Mouse (Mus musculus): ENCODE data around the gene Gigyf2. TPM values are rescaled to one million over a fixed set of nuclear protein-coding genes. Genes with fewer than 3 reads are reported as not detected.
A peak's percentile ranks its signal among the peaks of the same experiment; 100 is the strongest.
"Not testable (repeated sequence)": the region's sequence is repeated elsewhere in the genome, so short reads cannot be mapped to it uniquely, and the experiment has no call there.

The Gigyf2 gene
- polyA plus RNA-seq, 1 experiment = 82.9 TPM

DNA sequence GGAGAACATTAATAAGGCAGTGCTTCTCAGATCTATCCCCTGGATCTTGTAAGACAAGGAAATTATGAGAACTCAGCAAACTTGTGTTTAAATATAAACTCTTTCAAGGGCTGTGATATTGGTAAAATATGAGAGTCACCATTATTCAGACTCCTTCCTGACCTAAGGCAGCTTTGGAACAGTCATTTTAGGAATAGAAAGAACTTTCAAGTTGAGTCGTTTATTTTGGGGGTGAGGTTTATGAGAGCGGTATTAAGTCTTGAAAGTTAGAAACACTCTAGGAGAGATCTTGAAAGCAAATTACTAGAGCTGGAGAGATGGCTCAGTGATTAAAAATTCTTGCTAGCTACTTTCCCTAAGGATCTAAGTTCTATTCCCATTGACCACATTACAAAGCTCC lies 108.3 kb downstream of the Gigyf2 start:
- Histone ChIP-seq H3K4me1 (ENCODE audit: control insufficient read depth, insufficient read depth, low read length) (no peaks in the 10 kb centered on the region), H3K27ac (ENCODE audit: insufficient read depth, low read length) (no peak overlapping the region), H3K4me3 (ENCODE audit: insufficient read depth, low read length) (no peak overlapping the region)
- TF ChIP-seq POLR2A (IDR thresholded peaks at IDR 0.05; ENCODE audit: low read depth, low read length) (no peak), CTCF (IDR thresholded peaks at IDR 0.05; ENCODE audit: borderline replicate concordance, insufficient read depth, low read length) (no peak)

GRCm38 (mm10) chr1:87436583-87436982 lies 109.8 kb downstream of the Gigyf2 start:
- TF ChIP-seq CTCF (IDR thresholded peaks at IDR 0.05; ENCODE audit: borderline replicate concordance, insufficient read depth, low read length) (no peak), POLR2A (IDR thresholded peaks at IDR 0.05; ENCODE audit: low read depth, low read length) (no peak)
- Histone ChIP-seq H3K27ac (ENCODE audit: insufficient read depth, low read length) (no peak overlapping the region), H3K4me1 (ENCODE audit: control insufficient read depth, insufficient read depth, low read length) (no peaks in the 10 kb centered on the region), H3K4me3 (ENCODE audit: insufficient read depth, low read length) (no peak overlapping the region)

GRCm38 (mm10) chr1:87447183-87448104 lies 120.6 kb downstream of the Gigyf2 start:
- Histone ChIP-seq H3K27ac (ENCODE audit: insufficient read depth, low read length) (no peak overlapping the region), H3K4me3 (ENCODE audit: insufficient read depth, low read length) (no peak overlapping the region), H3K4me1 (ENCODE audit: control insufficient read depth, insufficient read depth, low read length) (no peaks in the 10 kb centered on the region)
- no peak for TF ChIP-seq POLR2A (IDR thresholded peaks at IDR 0.05; ENCODE audit: low read depth, low read length)
- TF ChIP-seq CTCF (IDR thresholded peaks at IDR 0.05; ENCODE audit: borderline replicate concordance, insufficient read depth, low read length) = peak; percentile 44; the same call in 1 of the 2 replicates

DNA sequence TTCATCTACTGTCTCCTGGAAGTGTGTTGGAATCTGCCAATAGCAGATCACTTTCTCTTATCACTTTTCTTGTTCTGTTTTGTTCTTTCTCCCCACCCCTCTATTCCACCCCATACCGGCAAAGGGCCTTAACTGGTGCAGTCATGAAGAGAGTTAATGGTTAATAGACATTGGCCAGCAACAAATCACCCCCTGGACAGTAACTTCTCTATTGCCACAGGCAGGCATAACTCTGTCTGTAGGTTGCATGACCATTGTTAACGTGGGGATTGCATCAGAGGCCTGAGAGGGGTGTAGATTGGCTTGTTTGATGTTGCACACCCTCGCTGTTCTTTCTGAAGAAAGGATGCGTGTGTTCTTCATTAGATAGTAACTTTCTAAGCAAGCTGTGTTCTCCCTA lies 122.6 kb downstream of the Gigyf2 start:
- H3K27ac ChIP-seq (ENCODE audit: insufficient read depth, low read length) = no peak overlapping the region
- H3K4me1 ChIP-seq (ENCODE audit: control insufficient read depth, insufficient read depth, low read length) = no peaks in the 10 kb centered on the region
- H3K4me3 ChIP-seq (ENCODE audit: insufficient read depth, low read length) = no peak overlapping the region
- TF ChIP-seq POLR2A (IDR thresholded peaks at IDR 0.05; ENCODE audit: low read depth, low read length) = no peak
- TF ChIP-seq CTCF (IDR thresholded peaks at IDR 0.05; ENCODE audit: borderline replicate concordance, insufficient read depth, low read length) = no peak

GRCm38 (mm10) chr1:87456425-87456824 lies 129.6 kb downstream of the Gigyf2 start:
- Histone ChIP-seq H3K4me3 (ENCODE audit: insufficient read depth, low read length) (no peak overlapping the region), H3K27ac (ENCODE audit: insufficient read depth, low read length) (no peak overlapping the region)
- TF ChIP-seq POLR2A (IDR thresholded peaks at IDR 0.05; ENCODE audit: low read depth, low read length) (no peak), CTCF (IDR thresholded peaks at IDR 0.05; ENCODE audit: borderline replicate concordance, insufficient read depth, low read length) (no peak)

GRCm38 (mm10) chr1:87458045-87458444 lies 131.2 kb downstream of the Gigyf2 start:
- TF ChIP-seq CTCF (IDR thresholded peaks at IDR 0.05; ENCODE audit: borderline replicate concordance, insufficient read depth, low read length) (no peak), POLR2A (IDR thresholded peaks at IDR 0.05; ENCODE audit: low read depth, low read length) (no peak)

More at GRCm38 (mm10) chr1:87456425-87456824, 129.6 kb downstream of the Gigyf2 start:
- peaks cover 2% of the 10 kb centered on the region; the same call in 1 of the 2 replicates for H3K4me1 ChIP-seq (ENCODE audit: control insufficient read depth, insufficient read depth, low read length)

GRCm38 (mm10) chr1:87459856-87460255 lies 133.1 kb downstream of the Gigyf2 start:
- H3K27ac ChIP-seq (ENCODE audit: insufficient read depth, low read length); H3K4me1 ChIP-seq (ENCODE audit: control insufficient read depth, insufficient read depth, low read length); H3K4me3 ChIP-seq (ENCODE audit: insufficient read depth, low read length): not testable (repeated sequence)

More at GRCm38 (mm10) chr1:87458045-87458444, 131.2 kb downstream of the Gigyf2 start:
- H3K4me1 ChIP-seq (ENCODE audit: control insufficient read depth, insufficient read depth, low read length) = peaks cover 2% of the 10 kb centered on the region; the same call in 1 of the 2 replicates
- no peak overlapping the region for H3K27ac ChIP-seq (ENCODE audit: insufficient read depth, low read length)
- H3K4me3 ChIP-seq (ENCODE audit: insufficient read depth, low read length) = no peak overlapping the region

GRCm38 (mm10) chr1:87467469-87467868 lies 140.7 kb downstream of the Gigyf2 start:
- Histone ChIP-seq H3K4me3 (ENCODE audit: insufficient read depth, low read length) (no peak overlapping the region), H3K4me1 (ENCODE audit: control insufficient read depth, insufficient read depth, low read length) (no peaks in the 10 kb centered on the region), H3K27ac (ENCODE audit: insufficient read depth, low read length) (no peak overlapping the region)
- TF ChIP-seq POLR2A (IDR thresholded peaks at IDR 0.05; ENCODE audit: low read depth, low read length) (no peak), CTCF (IDR thresholded peaks at IDR 0.05; ENCODE audit: borderline replicate concordance, insufficient read depth, low read length) (no peak)

- Histone ChIP-seq H3K4me3 (ENCODE audit: insufficient read depth, low read length) (no peak overlapping the region), H3K27ac (ENCODE audit: insufficient read depth, low read length) (no peak overlapping the region), H3K4me1 (ENCODE audit: control insufficient read depth, insufficient read depth, low read length) (no peaks in the 10 kb centered on the region)
- TF ChIP-seq CTCF (IDR thresholded peaks at IDR 0.05; ENCODE audit: borderline replicate concordance, insufficient read depth, low read length) (no peak), POLR2A (IDR thresholded peaks at IDR 0.05; ENCODE audit: low read depth, low read length) (no peak)
These were observed 141.5 kb downstream of the Gigyf2 start for GRCm38 (mm10) chr1:87468321-87468720.

DNA sequence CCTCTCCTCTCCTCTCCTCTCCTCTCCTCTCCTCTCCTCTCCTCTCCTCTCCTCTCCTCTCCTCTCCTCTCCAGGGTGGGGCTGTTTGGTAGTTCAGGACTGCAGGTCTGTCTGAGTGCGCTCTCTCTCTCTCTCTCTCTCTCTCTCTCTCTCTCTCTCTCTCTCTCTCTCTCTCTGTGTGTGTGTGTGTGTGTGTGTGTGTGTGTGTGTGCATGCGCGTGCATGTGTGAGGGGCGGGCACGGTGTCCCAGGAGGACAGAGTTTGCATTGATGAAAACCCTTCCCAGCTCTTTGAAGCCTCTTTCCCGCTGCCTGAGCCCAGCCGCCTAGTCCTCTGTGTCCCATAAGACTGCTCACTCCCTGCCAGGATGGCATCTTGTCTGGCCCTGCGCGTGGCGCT lies 143.2 kb downstream of the Gigyf2 start, which contains the start of gene Snorc:
Snorc (plus strand) TSS at position 301 of the 400 bp plus-strand sequence.
- H3K27ac ChIP-seq (ENCODE audit: insufficient read depth, low read length); H3K4me3 ChIP-seq (ENCODE audit: insufficient read depth, low read length); H3K4me1 ChIP-seq (ENCODE audit: control insufficient read depth, insufficient read depth, low read length): not testable (repeated sequence)
